Mouse (Mus musculus) lung, embryonic 14.5 days (tissue): ENCODE measurements around the gene Slc25a22. TPM values are rescaled to one million over a fixed set of nuclear protein-coding genes. Genes with fewer than 3 reads are reported as not detected.

ENCODE experiments used
- ATAC-seq: fragments of 200-750 bp; cut with Nextera tagmentation; 2 replicates; pipeline ENCODE4 v1.8.0; 2017; ENCODE audit warnings: mild to moderate bottlenecking, moderate TSS enrichment, moderate library complexity; ENCODE audit not compliant: insufficient read depth
- DNase-seq: peaks from one replicate; pipeline ENCODE4 v3.0.0-alpha.2; 2015
- H3K27ac ChIP-seq: fragments of 300-500 bp; sonication (generic); 2 replicates; pipeline ENCODE4 v1.5.1; 2014; ENCODE audit warnings: low read depth, mild to moderate bottlenecking, moderate library complexity
- H3K27me3 ChIP-seq: fragments of 300-500 bp; sonication (generic); 2 replicates; pipeline ENCODE4 v1.6.1; 2014; ENCODE audit warnings: low read length, control low read depth; ENCODE audit not compliant: insufficient read depth
- H3K36me3 ChIP-seq: fragments of 300-500 bp; sonication (generic); 2 replicates; pipeline ENCODE4 v1.6.1; 2014; ENCODE audit warnings: control low read depth; ENCODE audit not compliant: insufficient read depth
- H3K4me1 ChIP-seq: fragments of 300-500 bp; sonication (generic); 2 replicates; pipeline ENCODE4 v1.6.1; 2014; ENCODE audit warnings: antibody characterized with exemption, control low read depth; ENCODE audit not compliant: insufficient read depth
- H3K4me2 ChIP-seq: fragments of 300-500 bp; sonication (generic); 2 replicates; pipeline ENCODE4 v1.6.1; 2014; ENCODE audit warnings: mild to moderate bottlenecking
- H3K4me3 ChIP-seq: fragments of 300-500 bp; sonication (generic); 2 replicates; pipeline ENCODE4 v1.5.1; 2014; ENCODE audit warnings: low read depth, low read length
- H3K9ac ChIP-seq: fragments of 300-500 bp; sonication (generic); 2 replicates; pipeline ENCODE4 v1.6.1; 2014
- H3K9me3 ChIP-seq: fragments of 300-500 bp; sonication (generic); 2 replicates; pipeline ENCODE4 v1.6.1; 2016; ENCODE audit warnings: low read depth, low read length, control low read depth
- CTCF ChIP-seq: IDR thresholded peaks from 2 replicates; pipeline ENCODE4 v1.5.1; 2016; ENCODE audit warnings: antibody characterized with exemption, low read depth
- WGBS: fragments of 180-500 bp; shearing (Covaris S2); extraction: QIAGEN DNeasy Blood & Tissue Kit; methylation state at CpG from one replicate; pipeline ENCODE4 v1.1.7; 2014; 5-methylcytosine and 5-hydroxymethylcytosine counted together
- polyA plus RNA-seq: library from polyadenylated mRNA; unstranded; fragments of >200 nt; fragmentation: Nextera tagmentation; extraction: Ambion mirVana; gene quantifications from 2 replicates; pipeline ENCODE4 v1.2.1, GENCODE M21; 2014

Gene Slc25a22
- polyA plus RNA-seq, 1 experiment from 2014 or later = 30.1 TPM

GRCm38 (mm10) chr7:141394158-141394557 lies 43.5 kb downstream of the Slc25a22 start:
- no peaks in the 10 kb centered on the region for H3K9me3 ChIP-seq
- peaks cover 27% of the 10 kb centered on the region for H3K36me3 ChIP-seq
- ATAC-seq (no peak), DNase-seq (no peak)
- peaks cover 3% of the 10 kb centered on the region; the same call in 1 of the 2 replicates for H3K4me1 ChIP-seq
- 0 out of 2 replicates have a peak overlapping the region, but pooled peaks have one; percentile 12 for H3K27ac ChIP-seq
- TF ChIP-seq CTCF = no peak
- H3K4me2 ChIP-seq = no peak overlapping the region
- WGBS = 81% methylated on average over 7 of the region's 7 CpGs
- no peaks in the 10 kb centered on the region for H3K27me3 ChIP-seq
- H3K4me3 ChIP-seq = no peak overlapping the region
- H3K9ac ChIP-seq = no peak overlapping the region

DNA sequence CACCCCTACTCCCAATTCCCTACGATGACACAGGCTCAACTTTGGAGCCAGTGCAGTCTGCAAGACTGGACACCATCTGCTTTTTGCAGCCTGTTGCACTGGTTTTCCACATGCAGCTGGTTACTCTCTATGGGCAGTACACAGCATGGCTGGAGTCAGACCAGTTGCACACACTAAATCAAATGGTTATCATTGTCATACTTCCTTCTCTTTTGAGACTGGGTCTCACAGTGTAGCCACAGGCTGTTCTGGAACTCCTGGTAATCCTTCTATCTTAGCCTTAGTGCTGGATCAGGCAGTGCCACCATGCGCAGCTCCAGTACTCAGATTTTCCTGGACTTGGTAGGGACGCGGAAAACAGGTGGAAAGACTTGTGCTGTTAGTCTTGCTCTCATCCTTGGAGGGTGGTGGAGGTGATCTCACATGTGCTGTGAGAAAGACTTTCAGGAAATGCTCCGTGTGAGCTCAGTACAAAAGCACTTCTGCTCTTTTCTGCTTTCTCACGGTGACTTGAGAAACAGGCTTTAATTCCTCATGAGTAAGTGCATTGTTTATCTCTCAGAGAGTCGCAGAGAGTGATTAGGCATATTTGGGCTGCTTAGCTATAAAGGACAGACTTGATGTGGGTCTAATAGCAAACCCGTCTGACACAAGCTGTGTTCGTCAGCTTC lies 45.0 kb downstream of the Slc25a22 start:
- WGBS = 34% methylated on average over 9 of the region's 9 CpGs
- H3K4me1 ChIP-seq = peaks cover 3% of the 10 kb centered on the region; the same call in 1 of the 2 replicates
- peaks cover 12% of the 10 kb centered on the region; the same call in 1 of the 2 replicates for H3K36me3 ChIP-seq
- peak overlapping the region; percentile 4; the same call in 1 of the 2 replicates for H3K27ac ChIP-seq
- peak overlapping the region; percentile 83 for H3K4me2 ChIP-seq
- no peak; the same call in 1 of the 2 replicates for ATAC-seq
- DNase-seq = no peak
- H3K4me3 ChIP-seq = peak overlapping the region; percentile 70
- H3K9me3 ChIP-seq = no peaks in the 10 kb centered on the region
- no peak for TF ChIP-seq CTCF
- H3K27me3 ChIP-seq = no peaks in the 10 kb centered on the region
- peak overlapping the region; percentile 30 for H3K9ac ChIP-seq

- Histone ChIP-seq H3K27ac (peak within 1 kb of the TSS; percentile 74), H3K9me3 (no peaks in the 10 kb centered on the region), H3K9ac (peak within 1 kb of the TSS; percentile 60), H3K4me2 (peak within 1 kb of the TSS; percentile 83), H3K4me3 (peak within 1 kb of the TSS; percentile 70), H3K36me3 (peaks cover 12% of the 10 kb centered on the region; the same call in 1 of the 2 replicates), H3K4me1 (peaks cover 3% of the 10 kb centered on the region; the same call in 1 of the 2 replicates), H3K27me3 (no peaks in the 10 kb centered on the region)
- TF ChIP-seq CTCF = no peak
- WGBS = under 1% methylated on average over 57 of the region's 57 CpGs
- DNase-seq (peak; percentile 98), ATAC-seq (peak; percentile 94)
These were observed 45.8 kb downstream of the Slc25a22 start, which contains the start of gene Taldo1 for GRCm38 (mm10) chr7:141391625-141392551. Taldo1 (plus strand) TSS chr7:141392199.

DNA sequence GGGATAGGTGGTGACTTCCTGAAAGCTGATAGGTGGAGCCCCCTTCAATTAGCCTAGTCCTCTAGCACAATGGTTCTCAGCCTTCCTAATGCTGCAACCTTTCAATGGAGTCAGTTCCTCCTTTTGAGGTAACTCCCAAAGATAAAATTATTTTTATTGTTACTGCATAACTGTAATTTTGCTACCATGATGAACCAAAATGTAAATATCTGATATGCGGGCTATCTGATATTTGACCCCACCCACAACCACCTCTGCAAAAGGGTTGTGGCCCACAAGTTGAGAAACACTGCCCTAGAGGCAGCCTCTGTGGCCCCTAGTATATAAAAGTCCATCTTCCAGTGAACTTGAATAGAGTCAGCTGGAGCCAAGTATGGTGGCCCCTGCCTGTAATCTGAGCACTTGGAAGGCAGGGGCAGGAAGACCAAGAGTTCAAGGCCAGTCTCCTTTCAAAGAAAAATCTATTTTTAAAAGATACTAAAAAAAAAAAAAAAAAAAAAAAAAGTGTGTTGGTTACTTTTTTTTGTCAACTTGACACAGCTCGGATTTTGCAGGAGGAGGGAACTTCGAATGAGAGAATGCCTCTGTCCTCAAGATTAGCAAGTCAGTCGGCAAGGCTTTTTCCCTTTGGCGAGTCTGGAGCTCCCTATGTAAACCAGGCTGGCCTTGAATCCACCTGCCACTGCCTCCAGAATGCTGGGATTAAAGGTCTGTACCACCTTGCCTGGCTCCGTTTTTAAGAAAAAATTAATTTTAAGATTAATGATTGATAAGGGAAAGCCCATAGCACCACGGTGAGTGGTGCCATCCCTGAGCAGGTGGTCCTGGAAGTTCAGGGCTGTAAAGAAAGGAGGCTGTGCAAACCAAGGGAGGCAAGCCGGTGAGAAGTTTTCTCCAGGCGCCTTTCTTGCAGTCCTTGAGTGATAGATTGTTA lies 47.1 kb downstream of the Slc25a22 start:
- Histone ChIP-seq H3K4me1 (peaks cover 3% of the 10 kb centered on the region; the same call in 1 of the 2 replicates), H3K27ac (no peak overlapping the region), H3K27me3 (no peaks in the 10 kb centered on the region), H3K36me3 (no peaks in the 10 kb centered on the region), H3K9ac (no peak overlapping the region; the same call in 1 of the 2 replicates), H3K9me3 (no peaks in the 10 kb centered on the region), H3K4me2 (peak overlapping the region; percentile 83), H3K4me3 (no peak overlapping the region)
- no peak for DNase-seq
- ATAC-seq = no peak
- WGBS = 46% methylated on average over 9 of the region's 9 CpGs
- TF ChIP-seq CTCF = no peak

GRCm38 (mm10) chr7:141388487-141389109 lies 49.1 kb downstream of the Slc25a22 start:
- Histone ChIP-seq H3K36me3 (no peaks in the 10 kb centered on the region), H3K4me2 (no peak overlapping the region), H3K4me1 (peaks cover 3% of the 10 kb centered on the region; the same call in 1 of the 2 replicates), H3K4me3 (no peak overlapping the region), H3K27ac (no peak overlapping the region), H3K9me3 (no peaks in the 10 kb centered on the region), H3K27me3 (no peaks in the 10 kb centered on the region), H3K9ac (no peak overlapping the region)
- TF ChIP-seq CTCF = no peak
- no peak for DNase-seq
- ATAC-seq = no peak
- WGBS = 29% methylated on average over 3 of the region's 3 CpGs
